Mouse (Mus musculus): ENCODE measurements around the gene Igfbp6. TPM values are rescaled to one million over a fixed set of nuclear protein-coding genes. Genes with fewer than 3 reads are reported as not detected.

Gene Igfbp6
- polyA plus RNA-seq, 1 experiment = 297 TPM

DNA sequence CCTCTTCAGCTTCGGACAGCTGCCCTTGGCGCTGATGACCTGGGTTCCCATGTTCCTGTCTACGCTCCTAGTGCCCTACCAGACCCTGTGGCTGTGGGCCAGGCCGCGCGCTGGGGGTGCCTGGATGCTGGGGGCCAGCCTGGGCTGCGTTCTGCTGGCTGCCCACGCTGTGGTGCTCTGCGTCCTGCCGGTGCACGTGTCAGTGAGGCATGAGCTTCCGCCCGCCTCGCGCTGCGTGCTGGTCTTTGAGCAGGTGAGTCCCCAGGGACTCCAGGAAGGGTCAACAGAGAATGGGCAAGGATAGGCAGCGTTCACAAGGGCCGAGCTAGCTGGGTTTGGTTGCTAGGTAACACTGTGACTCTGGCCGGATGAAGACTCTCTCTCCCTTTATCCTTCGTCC lies 12.7 kb downstream of the Igfbp6 start:
- Histone ChIP-seq H3K27me3 (ENCODE audit: control insufficient read depth, insufficient read depth, insufficient read length) (no peaks in the 10 kb centered on the region), H3K36me3 (ENCODE audit: control insufficient read depth, insufficient read depth) (no peaks in the 10 kb centered on the region), H3K4me3 (ENCODE audit: insufficient read depth, poor library complexity, severe bottlenecking) (no peak overlapping the region), H3ac (ENCODE audit: control insufficient read depth, insufficient read length, low read depth) (no peak overlapping the region), H3K79me2 (ENCODE audit: control insufficient read depth, insufficient read depth) (no peaks in the 10 kb centered on the region), H3K79me3 (ENCODE audit: low read depth) (no peaks in the 10 kb centered on the region)
- TF ChIP-seq MYOD1 (IDR thresholded peaks at IDR 0.05; ENCODE audit: control insufficient read depth, insufficient read length, low read depth) = no peak
- TF ChIP-seq CTCF (IDR thresholded peaks at IDR 0.05; ENCODE audit: control insufficient read depth, insufficient read depth, insufficient read length) = no peak
- TF ChIP-seq USF1 (IDR thresholded peaks at IDR 0.05; ENCODE audit: low read depth) = no peak
- no peak for TF ChIP-seq CEBPB (IDR thresholded peaks at IDR 0.05; ENCODE audit: low read depth)
- no peak for TF ChIP-seq MYOG (IDR thresholded peaks at IDR 0.05; ENCODE audit: control insufficient read depth, extremely low read depth, insufficient read length)

GRCm38 (mm10) chr15:102160415-102161060 lies 16.4 kb downstream of the Igfbp6 start:
- H3K27me3 ChIP-seq (ENCODE audit: control insufficient read depth, insufficient read depth, insufficient read length) = no peaks in the 10 kb centered on the region
- no peak overlapping the region for H3K4me3 ChIP-seq (ENCODE audit: insufficient read depth, poor library complexity, severe bottlenecking)
- H3K36me3 ChIP-seq (ENCODE audit: control insufficient read depth, insufficient read depth) = no peaks in the 10 kb centered on the region
- TF ChIP-seq CTCF (IDR thresholded peaks at IDR 0.05; ENCODE audit: control insufficient read depth, insufficient read depth, insufficient read length) (no peak), MAX (IDR thresholded peaks at IDR 0.05) (no peak), MYOD1 (IDR thresholded peaks at IDR 0.05; ENCODE audit: control insufficient read depth, insufficient read length, low read depth) (no peak), FOSL1 (IDR thresholded peaks at IDR 0.05; ENCODE audit: insufficient read depth, low read length, poor library complexity, severe bottlenecking) (no peak), MYOG (IDR thresholded peaks at IDR 0.05; ENCODE audit: control insufficient read depth, extremely low read depth, insufficient read length) (no peak), CEBPB (IDR thresholded peaks at IDR 0.05; ENCODE audit: low read depth) (no peak), USF1 (IDR thresholded peaks at IDR 0.05; ENCODE audit: low read depth) (no peak)
- no peaks in the 10 kb centered on the region for H3K79me2 ChIP-seq (ENCODE audit: control insufficient read depth, insufficient read depth)
- no peaks in the 10 kb centered on the region for H3K79me3 ChIP-seq (ENCODE audit: low read depth)
- no peak overlapping the region for H3ac ChIP-seq (ENCODE audit: control insufficient read depth, insufficient read length, low read depth)

GRCm38 (mm10) chr15:102163900-102164693 lies 19.9 kb downstream of the Igfbp6 start:
- Histone ChIP-seq H3K79me3 (ENCODE audit: low read depth) (no peaks in the 10 kb centered on the region), H3K4me3 (ENCODE audit: insufficient read depth, poor library complexity, severe bottlenecking) (no peak overlapping the region), H3ac (ENCODE audit: control insufficient read depth, insufficient read length, low read depth) (no peak overlapping the region), H3K36me3 (ENCODE audit: control insufficient read depth, insufficient read depth) (no peaks in the 10 kb centered on the region), H3K79me2 (ENCODE audit: control insufficient read depth, insufficient read depth) (no peaks in the 10 kb centered on the region), H3K27me3 (ENCODE audit: control insufficient read depth, insufficient read depth, insufficient read length) (no peaks in the 10 kb centered on the region)
- TF ChIP-seq MYOD1 (IDR thresholded peaks at IDR 0.05; ENCODE audit: control insufficient read depth, insufficient read length, low read depth) (no peak), CTCF (IDR thresholded peaks at IDR 0.05; ENCODE audit: control insufficient read depth, insufficient read depth, insufficient read length) (no peak), MAX (IDR thresholded peaks at IDR 0.05) (no peak), USF1 (IDR thresholded peaks at IDR 0.05; ENCODE audit: low read depth) (no peak), MYOG (IDR thresholded peaks at IDR 0.05; ENCODE audit: control insufficient read depth, extremely low read depth, insufficient read length) (no peak), CEBPB (IDR thresholded peaks at IDR 0.05; ENCODE audit: low read depth) (no peak)

DNA sequence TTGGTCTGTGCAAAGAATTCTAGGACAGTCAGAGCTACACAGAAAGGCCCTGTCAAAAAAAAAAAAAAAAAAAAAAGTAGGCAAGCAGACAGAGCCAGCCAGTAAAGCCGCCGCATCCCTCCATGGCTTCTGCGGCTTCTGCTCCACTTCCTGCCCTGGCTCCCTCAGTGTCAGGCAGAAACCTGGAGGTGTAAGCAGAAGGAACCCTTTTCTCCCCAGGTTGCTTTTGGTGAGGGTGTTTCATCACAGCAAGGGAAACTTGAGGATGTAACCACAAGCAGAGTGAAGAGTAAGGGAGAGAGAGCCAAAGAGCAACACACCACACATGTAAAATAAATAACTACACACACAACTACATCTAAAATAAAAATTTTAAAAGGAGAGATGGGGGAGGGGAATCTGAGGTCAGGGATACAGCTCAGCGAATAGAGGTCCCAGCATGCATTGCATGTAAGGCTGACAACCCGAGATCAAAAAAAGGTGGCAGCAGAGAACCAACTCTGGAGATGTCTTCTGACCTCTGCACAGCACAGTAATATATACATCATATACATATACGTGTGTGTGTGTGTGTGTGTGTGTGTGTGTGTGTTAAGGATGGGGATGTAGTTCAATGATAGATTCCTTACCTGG lies 21.4 kb downstream of the Igfbp6 start:
- no peaks in the 10 kb centered on the region for H3K27me3 ChIP-seq (ENCODE audit: control insufficient read depth, insufficient read depth, insufficient read length)
- no peak overlapping the region for H3K4me3 ChIP-seq (ENCODE audit: insufficient read depth, poor library complexity, severe bottlenecking)
- H3K79me2 ChIP-seq (ENCODE audit: control insufficient read depth, insufficient read depth) = no peaks in the 10 kb centered on the region
- H3K79me3 ChIP-seq (ENCODE audit: low read depth) = no peaks in the 10 kb centered on the region
- TF ChIP-seq MYOD1 (IDR thresholded peaks at IDR 0.05; ENCODE audit: control insufficient read depth, insufficient read length, low read depth) (no peak), USF1 (IDR thresholded peaks at IDR 0.05; ENCODE audit: low read depth) (no peak), MYOG (IDR thresholded peaks at IDR 0.05; ENCODE audit: control insufficient read depth, extremely low read depth, insufficient read length) (no peak), MAX (IDR thresholded peaks at IDR 0.05) (no peak), FOSL1 (IDR thresholded peaks at IDR 0.05; ENCODE audit: insufficient read depth, low read length, poor library complexity, severe bottlenecking) (no peak), CTCF (IDR thresholded peaks at IDR 0.05; ENCODE audit: control insufficient read depth, insufficient read depth, insufficient read length) (no peak), CEBPB (IDR thresholded peaks at IDR 0.05; ENCODE audit: low read depth) (no peak)
- no peaks in the 10 kb centered on the region for H3K36me3 ChIP-seq (ENCODE audit: control insufficient read depth, insufficient read depth)
- no peak overlapping the region for H3ac ChIP-seq (ENCODE audit: control insufficient read depth, insufficient read length, low read depth)

DNA sequence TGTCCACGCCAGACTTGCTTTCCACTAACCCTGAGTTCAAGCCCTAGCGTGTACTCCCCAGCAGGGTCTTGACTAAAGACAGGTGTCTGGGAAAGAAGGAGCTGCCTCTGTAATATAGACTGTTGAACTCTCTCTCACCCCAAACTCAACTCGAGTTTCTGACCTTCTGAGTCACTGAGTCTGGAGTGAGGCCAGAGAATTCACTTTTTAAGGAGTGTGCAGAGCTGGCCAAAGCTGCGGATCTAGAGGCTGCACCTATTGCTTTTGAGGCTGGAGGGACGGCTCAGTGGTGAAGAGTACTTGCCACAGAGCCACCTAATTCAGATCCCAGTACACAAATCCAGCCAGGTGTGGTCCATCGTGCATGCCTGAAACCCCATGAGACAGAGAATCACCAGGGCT lies 23.5 kb downstream of the Igfbp6 start:
- no peaks in the 10 kb centered on the region for H3K36me3 ChIP-seq (ENCODE audit: control insufficient read depth, insufficient read depth)
- TF ChIP-seq FOSL1 (IDR thresholded peaks at IDR 0.05; ENCODE audit: insufficient read depth, low read length, poor library complexity, severe bottlenecking) (no peak), MAX (IDR thresholded peaks at IDR 0.05) (peak; percentile 16), MYOD1 (IDR thresholded peaks at IDR 0.05; ENCODE audit: control insufficient read depth, insufficient read length, low read depth) (peak; percentile 76)
- H3K79me2 ChIP-seq (ENCODE audit: control insufficient read depth, insufficient read depth) = no peaks in the 10 kb centered on the region
- no peak overlapping the region for H3K4me3 ChIP-seq (ENCODE audit: insufficient read depth, poor library complexity, severe bottlenecking)
- no peaks in the 10 kb centered on the region for H3K79me3 ChIP-seq (ENCODE audit: low read depth)
- H3K27me3 ChIP-seq (ENCODE audit: control insufficient read depth, insufficient read depth, insufficient read length) = no peaks in the 10 kb centered on the region
- no peak overlapping the region for H3ac ChIP-seq (ENCODE audit: control insufficient read depth, insufficient read length, low read depth)

Measured in C2C12 (cell line).